Mouse (Mus musculus): ENCODE measurements around the gene Pgpep1l.
"Not testable (repeated sequence)": the region's sequence is repeated elsewhere in the genome, so short reads cannot be mapped to it uniquely, and the experiment has no call there.

Gene Pgpep1l

DNA sequence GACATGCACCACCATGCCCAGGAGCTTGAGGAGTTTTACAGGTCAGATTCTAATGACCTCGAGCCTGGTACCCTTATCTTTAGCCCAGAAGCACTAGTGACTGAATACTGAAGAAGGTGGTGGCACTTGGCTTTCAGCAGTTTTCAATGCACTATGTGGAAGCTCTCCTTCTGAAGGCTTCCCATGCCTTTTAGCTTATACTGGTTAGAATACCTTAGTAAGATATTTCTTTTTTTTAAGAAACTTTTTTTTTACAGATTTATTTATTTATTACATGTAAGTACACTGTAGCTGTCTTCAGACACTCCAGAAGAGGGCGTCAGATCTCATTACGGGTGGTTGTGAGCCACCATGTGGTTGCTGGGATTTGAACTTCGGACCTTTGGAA, 19.1 kb upstream of the Pgpep1l start:
- DNase-seq (ENCODE audit: extremely low read depth, low read depth): not testable (repeated sequence)

DNA sequence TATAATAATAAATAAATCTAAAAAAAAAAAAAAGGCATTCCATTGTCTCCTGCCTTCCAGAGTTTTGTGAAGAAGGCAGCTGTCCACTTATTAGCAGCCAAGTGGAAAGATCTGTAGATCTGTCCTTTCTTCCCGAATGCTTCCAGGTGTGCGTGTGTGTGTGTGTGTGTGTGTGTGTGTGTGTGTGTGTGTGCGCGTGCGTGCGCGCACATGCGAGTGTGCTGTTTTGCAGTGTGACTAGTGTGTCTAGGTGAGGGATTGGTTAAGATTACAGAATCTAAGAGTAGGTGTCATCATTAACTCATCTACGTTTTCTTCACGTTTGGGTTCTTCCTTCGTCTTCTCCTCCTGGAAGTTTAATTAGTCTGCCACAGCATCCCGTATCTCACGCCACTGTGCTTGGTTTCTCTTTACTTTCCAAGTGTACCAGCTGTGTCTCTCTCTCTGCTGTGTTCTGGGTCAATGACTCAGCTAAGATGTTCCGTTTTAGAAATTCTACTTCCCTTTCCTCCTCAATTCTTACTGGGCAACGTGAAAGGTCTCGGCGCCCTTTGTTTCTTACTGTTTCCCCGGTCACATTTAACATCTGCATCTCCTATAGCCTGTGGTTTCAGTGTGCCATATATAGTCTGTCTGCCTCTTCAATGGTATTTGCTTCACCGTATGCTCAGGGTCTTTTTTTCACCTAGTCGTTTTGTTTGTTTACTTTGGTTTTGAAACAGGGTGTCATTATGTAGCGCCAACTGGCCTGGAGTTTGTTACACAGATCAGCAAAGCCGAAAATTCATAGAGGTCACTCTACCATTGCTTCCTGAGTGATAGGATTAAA, 18.5 kb upstream of the Pgpep1l start:
- DNase-seq (ENCODE audit: extremely low read depth, low read depth): no peak

DNA sequence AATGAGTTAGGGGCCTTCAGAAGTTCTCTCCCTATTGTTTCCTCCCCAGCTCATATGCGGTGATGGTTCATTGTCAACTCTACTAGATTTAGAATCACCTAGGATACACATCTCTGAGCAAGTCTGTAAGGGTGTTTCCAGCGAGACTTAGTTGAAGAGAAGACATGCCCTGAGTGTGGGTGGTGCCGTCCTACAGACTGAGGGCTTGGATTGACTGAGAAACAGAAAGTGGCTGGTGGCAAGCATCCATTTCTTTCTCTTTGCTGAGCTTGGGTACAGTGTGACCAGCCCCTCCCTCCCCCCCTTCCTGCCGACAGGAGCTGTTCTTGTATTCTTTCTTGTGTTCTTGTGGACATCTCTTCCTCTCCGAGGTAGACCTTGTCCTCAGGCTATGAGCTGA, 17.3 kb upstream of the Pgpep1l start:
- DNase-seq (ENCODE audit: extremely low read depth, low read depth): no peak

DNA sequence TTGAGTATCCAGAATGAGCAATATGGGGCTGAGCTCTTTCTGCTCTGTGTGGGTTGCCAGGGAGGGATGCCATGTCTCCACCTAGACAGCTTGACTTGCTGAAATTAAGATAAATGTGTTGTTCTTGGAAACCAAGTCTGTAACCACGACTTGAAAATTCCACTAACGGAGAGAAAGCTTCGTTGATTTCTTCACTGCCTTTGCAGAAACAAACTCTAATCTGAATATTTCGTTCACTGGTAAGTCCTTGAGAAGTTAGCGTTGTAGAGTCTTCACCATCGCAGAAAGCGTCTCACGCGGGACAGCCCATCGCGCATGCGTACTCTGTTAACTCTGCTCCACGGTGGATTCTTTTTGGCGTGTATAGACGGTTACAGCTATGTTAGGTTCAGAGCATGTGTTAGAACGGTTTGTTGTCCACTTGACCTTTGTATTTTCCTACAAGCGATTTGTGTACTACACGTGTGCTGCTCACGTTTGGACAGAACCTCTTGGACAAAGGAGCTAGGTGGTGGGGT, 16.4 kb upstream of the Pgpep1l start:
- no peak for DNase-seq (ENCODE audit: extremely low read depth, low read depth)

DNA sequence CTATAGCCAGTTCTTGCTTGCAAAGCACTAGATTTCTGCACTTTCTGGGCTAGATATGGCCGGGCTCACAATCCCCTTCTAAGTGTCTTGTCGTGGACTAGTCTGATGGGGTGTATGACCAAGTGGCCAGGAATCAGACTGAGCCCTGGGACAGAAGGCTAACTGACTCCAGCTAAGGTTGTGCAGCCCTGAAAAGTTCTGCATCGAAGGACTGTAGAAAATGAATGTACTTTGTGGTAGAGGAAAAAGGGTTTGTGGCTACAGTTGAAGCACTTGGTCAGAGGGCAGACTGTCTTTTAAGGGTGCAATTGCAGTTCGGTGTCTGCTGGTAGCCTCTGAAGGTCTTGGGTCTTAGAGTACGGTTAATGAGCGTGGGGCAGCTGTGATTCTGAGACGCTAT, 15.4 kb upstream of the Pgpep1l start:
- no peak for DNase-seq (ENCODE audit: extremely low read depth, low read depth)

DNA sequence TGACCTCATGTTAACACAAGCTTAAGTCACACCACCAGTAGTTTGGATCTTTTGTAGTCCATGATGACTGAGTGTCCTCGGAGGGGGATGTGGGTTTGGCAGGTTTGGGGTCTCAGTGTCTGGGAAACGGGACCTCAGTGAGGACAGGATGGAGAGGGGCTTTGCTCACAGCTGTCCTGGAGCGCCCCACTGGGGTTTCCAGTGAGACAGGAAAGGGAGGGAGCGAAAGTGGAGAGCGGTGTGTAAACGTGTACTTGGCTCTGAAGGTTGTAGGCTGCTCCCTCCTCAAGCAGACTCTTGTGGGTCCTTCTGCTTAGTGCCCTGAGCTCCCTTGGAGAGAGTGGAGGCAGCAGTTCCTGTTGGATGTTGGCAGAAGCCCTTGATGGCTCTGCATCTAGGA, 14.9 kb upstream of the Pgpep1l start:
- DNase-seq (ENCODE audit: extremely low read depth, low read depth): no peak

DNA sequence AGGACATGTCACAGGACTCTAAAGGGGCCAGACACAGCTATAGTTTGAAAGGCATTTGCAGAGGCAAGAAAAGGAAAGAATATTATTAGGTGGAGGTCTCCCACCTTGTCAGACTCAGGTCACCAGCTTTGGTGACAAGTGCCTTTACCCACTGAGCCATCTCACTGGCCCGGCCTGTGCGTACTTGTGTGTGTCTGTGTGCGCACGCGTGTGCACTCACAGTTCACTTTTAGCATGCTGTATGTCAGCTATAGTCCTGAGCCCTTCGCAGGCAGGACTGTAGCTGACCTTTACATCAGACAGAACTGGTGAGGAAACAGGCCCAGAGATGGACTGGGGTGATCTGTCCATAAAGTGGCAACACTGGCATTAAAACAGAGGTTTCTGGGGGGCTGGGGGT, 14.4 kb upstream of the Pgpep1l start:
- DNase-seq (ENCODE audit: extremely low read depth, low read depth): no peak

DNA sequence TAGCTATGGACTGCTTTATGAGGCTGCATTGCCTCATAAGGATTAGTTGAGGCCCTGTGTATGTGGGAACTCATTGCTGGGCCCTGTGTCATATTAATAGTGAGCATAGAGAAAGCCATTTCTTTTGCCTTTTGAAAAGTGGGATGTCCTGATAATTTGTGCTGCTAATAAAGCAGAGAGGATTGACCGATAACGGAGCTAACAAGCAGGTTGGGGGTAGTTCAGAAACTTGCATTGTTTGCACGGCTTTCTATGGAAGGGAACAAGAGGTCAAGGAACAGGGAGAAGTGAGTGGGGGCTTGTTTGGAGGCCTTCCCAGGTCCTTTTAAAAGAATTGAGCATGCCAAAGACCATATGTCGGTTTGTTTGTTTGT, 13.9 kb upstream of the Pgpep1l start:
- DNase-seq (ENCODE audit: extremely low read depth, low read depth): no peak

DNA sequence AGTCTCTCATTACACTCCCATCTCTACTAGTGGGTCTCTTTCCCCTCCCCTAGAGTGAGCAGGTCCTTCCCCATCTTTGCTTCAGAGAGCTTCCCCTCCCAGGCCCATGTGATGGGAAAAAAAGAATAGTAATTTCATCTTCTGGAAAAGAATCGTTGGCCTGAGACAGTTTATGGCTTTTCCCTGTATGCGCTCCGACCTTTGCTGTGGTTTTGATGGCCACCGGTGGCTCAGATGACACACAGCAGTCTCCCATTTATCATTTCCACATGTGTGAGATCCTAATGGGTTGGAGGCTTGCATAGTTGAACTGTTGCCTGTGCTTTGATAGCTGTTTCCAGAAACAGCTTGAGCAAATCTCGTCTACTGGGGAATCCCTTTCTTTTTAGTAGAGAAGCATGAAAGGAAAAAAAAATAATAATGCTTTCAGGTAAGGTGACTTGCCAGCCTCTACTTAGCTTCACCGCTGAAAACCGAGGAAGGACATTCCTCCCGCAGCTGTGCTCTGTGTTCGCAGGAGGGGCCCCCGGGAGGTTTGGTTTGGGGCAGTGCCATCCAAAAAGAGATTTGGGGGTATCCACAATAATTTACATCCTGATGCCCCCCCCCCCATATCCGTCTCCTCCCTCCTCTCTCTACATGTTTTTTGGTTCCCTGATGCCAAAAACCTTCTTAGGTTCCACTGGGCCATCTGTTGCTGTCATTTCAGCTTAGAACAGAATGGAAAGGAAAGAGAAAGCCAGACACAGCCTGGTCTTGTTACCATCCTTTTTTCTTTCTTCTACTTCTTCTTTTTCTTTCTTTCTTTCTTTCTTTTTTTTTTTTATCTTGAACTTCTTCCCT, 13.2 kb upstream of the Pgpep1l start:
- no peak for DNase-seq (ENCODE audit: extremely low read depth, low read depth)

DNA sequence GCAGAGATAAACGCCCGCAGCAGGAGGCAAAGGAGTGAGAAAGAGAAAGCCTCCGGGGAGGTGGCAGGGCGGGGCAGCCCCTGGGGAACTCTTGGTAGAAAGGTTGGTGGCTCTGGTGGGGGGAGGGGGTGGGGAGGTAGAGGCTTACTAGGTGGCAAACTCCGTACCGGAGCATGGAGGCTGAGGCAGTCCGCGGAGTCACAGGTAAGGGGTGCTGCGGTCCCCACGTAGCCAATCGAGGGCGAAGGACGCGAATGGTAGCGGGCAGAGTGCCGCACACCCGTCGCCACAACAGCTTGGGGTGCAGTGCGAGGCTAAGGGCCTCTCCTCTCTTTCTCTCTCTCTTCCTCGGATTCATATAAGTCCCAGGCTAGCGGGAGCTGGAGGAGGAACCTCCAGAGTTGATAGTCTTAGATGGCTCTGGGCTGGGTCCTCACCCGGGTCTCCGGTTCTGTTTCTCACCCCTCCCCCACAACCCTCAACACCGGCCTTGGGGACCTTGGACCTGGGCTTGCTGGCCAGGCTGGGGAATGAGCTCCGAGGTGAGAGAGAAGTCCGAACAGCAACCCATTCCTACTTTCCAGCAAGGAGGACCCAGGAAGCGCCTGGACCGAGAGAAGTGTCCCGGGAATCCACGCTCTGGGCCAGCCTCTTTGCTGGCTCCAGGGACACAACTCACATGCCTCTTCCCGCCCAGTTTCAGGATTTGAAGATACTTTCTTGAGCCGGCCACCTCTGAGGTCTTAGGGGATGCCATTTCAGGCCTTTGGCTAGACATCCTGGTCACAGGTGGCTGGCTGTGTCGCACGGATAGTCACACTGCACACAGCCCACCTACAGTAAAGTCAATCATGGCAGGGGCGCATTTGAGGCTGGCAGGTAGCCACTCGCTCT, 12.1 kb upstream of the Pgpep1l start:
- no peak for DNase-seq (ENCODE audit: extremely low read depth, low read depth)

DNA sequence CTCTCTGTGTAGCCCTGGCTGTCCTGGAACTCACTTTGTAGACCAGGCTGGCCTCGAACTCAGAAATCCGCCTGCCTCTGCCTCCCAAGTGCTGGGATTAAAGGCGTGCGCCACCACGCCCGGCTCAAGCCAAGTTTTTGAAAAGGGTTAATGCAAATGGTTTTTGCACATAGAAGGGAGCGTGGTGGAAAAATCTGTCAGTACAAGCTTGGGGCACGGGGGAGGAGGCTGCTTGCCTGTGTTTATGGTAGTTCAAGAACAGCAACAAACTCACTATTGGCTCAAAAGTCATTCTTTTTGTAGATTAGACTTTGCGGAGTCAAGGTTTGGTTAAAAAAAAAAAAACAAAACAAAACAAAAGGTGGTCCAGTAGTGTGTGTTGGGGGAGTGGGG, 11.4 kb upstream of the Pgpep1l start:
- DNase-seq (ENCODE audit: extremely low read depth, low read depth): not testable (repeated sequence)

DNA sequence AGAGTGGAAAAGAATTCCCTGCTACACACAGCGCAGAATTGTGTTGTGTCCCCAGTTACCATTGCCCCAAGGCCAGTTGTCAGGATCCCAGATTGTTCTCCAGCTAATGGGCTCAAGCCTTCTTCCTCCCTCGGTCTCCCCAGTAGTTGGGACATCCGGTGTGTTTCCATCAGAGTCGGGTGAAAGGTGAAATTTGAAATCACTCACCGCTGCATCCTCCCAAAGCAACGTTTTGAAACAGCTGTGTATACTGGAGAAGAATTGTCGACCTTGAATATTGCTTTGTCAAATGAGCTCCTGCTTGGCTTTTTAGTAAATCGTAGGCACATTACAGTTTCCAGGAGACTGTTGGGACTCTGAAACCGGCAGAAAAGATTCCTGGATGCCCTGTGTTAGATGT, 10.9 kb upstream of the Pgpep1l start:
- no peak for DNase-seq (ENCODE audit: extremely low read depth, low read depth)

DNA sequence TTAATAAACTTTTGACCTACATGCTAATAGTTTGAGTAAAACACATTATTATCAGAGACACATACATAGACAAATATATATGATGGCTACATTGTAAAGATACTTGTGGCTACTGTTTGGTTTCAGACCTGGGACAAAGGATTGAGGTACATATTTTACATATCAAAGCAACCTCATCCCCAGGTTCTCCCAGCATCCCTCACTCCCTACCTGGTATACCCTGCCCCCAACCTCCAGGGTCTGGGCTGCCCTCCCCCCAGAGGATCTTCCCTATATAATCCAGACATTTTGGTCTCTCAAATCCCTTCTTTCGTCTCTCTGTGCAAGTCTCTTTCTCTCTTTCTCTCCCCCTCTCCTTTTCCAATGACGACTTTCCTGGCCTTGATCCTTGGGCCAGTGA, 10.2 kb upstream of the Pgpep1l start:
- DNase-seq (ENCODE audit: extremely low read depth, low read depth): no peak

DNA sequence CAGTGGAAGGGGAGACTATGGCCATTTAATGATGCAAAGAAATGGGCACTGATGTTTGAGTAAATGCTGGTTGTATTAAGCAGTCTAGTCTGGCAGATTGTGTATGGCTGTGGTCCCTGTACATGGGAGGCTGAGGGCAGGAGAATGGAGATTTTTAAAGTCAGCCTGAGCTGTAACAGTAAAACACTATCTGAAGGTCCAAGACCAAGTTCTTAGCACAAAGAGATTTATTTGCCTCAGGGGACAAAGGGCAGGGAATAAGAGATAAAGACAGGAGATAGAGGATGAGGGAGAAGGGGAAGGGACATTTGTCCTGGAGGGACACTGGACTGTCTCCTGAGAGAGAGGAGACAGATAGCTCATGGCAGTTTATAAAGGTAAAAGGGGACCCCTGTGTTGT, 9.5 kb upstream of the Pgpep1l start, which contains the start of gene Fam169b:
Fam169b (plus strand) TSS at position 325 of the 400 bp plus-strand sequence.
- DNase-seq (ENCODE audit: extremely low read depth, low read depth): no peak

DNA sequence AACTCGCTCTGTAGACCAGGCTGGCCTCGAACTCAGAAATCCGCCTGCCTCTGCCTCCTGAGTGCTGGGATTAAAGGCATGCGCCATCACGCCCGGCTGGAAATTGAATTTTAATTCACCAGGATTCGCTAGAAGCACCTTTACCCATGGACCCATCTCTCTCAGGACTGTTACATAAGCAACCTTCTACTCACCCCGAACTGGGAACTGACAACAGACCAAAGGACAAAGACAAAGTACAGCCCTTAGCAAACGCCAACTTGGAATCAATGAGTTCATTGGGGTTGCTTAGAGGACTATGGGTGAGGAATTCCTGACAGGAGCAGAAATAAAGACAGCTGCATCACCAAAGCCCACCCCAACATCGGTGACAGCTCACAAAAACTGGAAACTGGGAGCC, 8.6 kb upstream of the Pgpep1l start:
- no peak for DNase-seq (ENCODE audit: extremely low read depth, low read depth)

DNA sequence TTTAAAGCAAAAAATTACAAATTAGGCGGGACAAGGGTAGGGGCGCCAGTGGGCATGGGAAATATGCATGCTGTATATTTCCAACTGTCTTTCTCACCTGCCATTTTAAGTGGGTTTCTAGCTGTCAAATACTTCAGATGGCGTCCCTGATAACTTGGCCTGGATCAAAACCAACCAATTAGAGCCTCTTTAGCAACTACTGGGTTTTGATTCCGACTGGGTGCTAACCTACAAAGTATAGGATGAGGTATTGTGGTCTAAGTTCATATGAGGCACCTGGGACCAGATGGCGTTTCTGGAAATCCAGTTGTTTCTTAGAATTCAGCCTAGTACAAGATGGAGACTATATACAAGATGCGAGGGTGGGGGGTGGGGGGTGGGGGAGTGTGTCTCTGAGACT, 7.8 kb upstream of the Pgpep1l start:
- no peak for DNase-seq (ENCODE audit: extremely low read depth, low read depth)

DNA sequence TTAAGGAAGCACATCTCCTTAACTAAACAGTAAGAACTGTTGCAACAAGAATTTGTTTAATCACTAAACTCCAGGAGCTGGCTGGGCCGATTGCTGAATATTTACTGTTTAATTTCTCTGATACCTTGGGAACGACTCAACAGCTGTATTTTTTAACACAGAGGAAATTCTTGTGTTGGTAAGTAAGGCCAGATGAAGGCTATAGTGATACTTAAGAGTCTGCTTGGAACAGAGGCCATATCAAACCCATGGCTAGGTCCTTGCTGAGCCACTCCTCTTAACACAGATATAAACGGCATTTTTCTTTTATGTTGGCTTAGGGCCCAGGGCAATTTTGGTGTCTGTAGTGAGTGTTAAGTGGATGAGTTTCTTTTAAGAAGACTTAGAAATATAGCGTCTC, 6.5 kb upstream of the Pgpep1l start:
- no peak for DNase-seq (ENCODE audit: extremely low read depth, low read depth)

DNA sequence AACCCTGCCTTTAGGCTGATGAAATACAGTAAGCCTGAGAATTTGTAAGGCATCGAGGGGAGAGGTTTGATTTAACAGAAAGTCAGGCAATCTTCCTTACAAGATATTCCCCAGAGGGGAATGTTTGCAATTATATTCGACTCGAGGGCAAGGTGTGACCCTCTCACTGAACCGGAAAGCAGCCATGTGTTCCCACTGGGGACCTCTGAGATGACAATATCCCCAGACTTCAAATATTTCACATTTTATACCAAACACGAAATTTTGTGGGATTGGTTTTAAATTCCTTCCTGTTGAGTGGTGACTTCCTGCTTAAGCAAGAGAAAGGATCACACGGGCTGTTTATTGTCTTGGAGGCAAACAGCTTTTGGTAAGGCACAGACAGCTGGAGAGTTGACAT, 2.7 kb upstream of the Pgpep1l start:
- DNase-seq (ENCODE audit: extremely low read depth, low read depth): no peak

DNA sequence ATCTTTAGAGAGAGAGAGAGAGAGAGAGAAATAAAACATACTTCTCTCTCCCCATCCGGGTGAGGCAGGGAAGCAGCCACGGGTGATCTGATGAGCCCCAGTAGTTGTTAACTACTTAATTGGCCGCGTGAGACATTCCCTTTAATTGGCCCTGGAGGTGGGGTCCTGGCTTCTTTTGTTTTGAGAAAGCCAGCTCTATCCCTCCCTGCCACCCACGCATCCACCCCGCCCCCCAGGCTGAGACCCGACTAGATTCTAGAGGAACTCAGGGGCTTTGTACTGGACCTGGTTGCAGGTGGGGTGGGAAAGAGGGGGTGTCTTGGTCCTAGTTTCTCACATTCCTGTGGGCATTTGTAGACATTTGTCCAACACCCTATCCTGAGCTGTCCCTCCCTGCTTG, 1.4 kb upstream of the Pgpep1l start:
- DNase-seq (ENCODE audit: extremely low read depth, low read depth): no peak

DNA sequence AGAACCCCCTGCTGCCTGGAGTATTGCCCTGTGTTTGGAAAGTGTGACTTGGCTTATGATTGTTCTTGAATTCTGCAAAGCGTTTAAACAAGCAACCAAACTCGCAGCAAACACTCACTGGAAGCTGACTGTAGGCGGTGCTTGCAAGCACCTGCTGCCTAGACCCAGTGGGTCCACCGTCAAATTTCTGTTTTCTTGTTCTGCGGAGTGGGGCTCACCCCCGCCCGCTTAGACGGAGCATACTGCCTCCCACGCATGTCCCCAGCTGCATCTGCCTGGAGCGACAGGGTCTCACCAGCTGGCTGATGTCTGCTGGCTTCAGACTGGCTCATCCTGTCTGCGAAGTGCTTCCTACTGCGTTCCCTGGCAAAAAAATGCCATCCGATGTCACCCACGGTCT, 498 bp upstream of the Pgpep1l start:
- no peak for DNase-seq (ENCODE audit: extremely low read depth, low read depth)

DNA sequence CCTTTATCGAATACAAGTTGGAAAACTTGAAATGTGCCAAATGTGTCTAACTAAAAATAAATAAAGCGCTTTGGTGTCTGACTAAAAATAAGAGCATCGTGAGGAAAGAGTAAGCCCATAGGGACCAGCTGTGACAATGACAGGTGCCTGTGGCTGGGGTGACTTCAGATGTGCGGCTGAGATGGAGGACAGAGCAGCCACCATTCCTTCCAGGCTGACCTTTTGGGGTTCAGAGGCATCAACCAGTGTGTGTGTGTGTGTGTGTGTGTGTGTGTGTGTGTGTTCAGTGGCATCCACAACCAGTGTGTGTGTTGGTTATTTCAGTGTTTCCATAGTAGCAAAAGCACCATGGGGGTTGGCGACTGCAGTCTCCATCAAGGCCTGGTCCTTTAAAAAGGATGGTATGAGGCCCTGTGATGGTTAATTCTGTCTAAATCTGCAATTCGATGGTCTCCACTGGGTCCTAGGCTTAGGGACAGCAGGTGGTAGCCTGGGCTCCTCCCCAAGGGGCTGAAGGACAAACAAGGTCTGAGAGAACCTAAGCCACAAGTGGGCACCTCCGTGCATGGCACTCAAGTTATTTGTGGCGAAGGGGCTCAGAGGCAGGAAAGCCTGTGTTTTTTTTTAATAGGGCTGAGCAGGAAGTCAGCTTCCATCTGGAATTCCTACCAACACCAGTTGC, 546 bp downstream of the Pgpep1l start:
- DNase-seq (ENCODE audit: extremely low read depth, low read depth): no peak
